Comparison of ENCODE assay signal across 23 mouse cellular contexts in the genomic region with DNA sequence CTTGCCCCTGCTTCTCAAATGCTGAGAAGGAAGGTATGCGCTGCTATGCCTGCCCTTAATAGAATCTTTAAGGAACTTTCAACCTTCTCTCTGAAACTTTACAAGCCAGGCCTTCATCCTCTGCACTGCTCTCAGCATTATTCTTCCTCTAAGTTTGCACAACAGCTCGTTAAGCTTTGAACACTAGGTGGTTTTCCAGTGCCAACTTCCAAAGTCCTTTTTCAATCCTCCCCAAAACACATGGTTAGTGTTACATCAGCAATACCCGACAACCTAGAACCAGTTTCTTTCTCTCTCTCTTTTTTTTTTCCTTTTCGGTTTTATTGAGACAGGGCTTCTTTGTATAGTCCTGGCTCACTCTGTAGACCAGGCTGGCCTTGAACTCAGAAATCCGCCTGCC. TPM values are rescaled to one million over a fixed set of nuclear protein-coding genes. Genes with fewer than 3 reads are reported as not detected.
DNase-seq lines count a peak whose midpoint lies in the region; ATAC-seq and TF ChIP-seq lines count a peak whose summit lies in the region.
"Had no signal": no experiment of that assay in that cellular context is flagged by ENCODE, and none has a peak within 500 bp of the region (broad histone marks: within the 10 kb centered on the region; RNA-seq: fewer than 3 reads in every experiment).

No protein-coding gene starts in this region.

- no peak overlapping the region for H3K9ac ChIP-seq in kidney, embryonic 15.5 days
- H3K9ac ChIP-seq in liver, adult 2 months (ENCODE audit: low read depth, low read length), result peak overlapping the region; percentile 50
- H3K9ac ChIP-seq: embryonic facial prominence, embryonic 15.5 days had no signal

- H3ac ChIP-seq in C2C12 (ENCODE audit: control insufficient read depth, insufficient read length, low read depth), result peak overlapping the region; percentile 3
- H3ac ChIP-seq in myocyte (ENCODE audit: control insufficient read depth, insufficient read length), result no peak overlapping the region

- DNase-seq in kidney, adult 11 months, result peak; percentile 43
- peak; percentile 95 for DNase-seq in liver, adult 2 months (ENCODE audit: extremely low read depth, low read depth, low spot score)
- DNase-seq in liver, result no peak
- no peak for DNase-seq in lung, postnatal 4 days
- DNase-seq: adrenal gland, adult 8-10 months; adrenal gland, postnatal 36 days; cerebellum, adult 2 months; cerebellum, postnatal 10 days; embryo, embryonic 11 days; gastrocnemius, postnatal 36 days; heart, adult 11 months; heart, postnatal 36 days had no signal

- no peak overlapping the region for H3K4me3 ChIP-seq in kidney, embryonic 15.5 days (replicated peaks)
- H3K4me3 ChIP-seq in liver, adult 2 months (ENCODE audit: insufficient read depth, low read depth, low read length), result peak overlapping the region; percentile 30
- H3K4me3 ChIP-seq in C2C12 (ENCODE audit: insufficient read depth, poor library complexity, severe bottlenecking), result no peak overlapping the region
- H3K4me3 ChIP-seq in myocyte, result no peak overlapping the region
- H3K4me3 ChIP-seq: embryonic facial prominence, embryonic 15.5 days; forebrain, embryonic 10.5 days; heart, embryonic 13.5 days; hindbrain, embryonic 12.5 days had no signal

- H3K79me2 ChIP-seq in liver, adult 2 months (ENCODE audit: control insufficient read depth, insufficient read depth, low read length), result peaks cover 30% of the 10 kb centered on the region
- H3K79me2 ChIP-seq in C2C12 (ENCODE audit: control insufficient read depth, insufficient read depth) (peaks cover 99% of the 10 kb centered on the region), myocyte (ENCODE audit: control insufficient read depth, insufficient read depth) (peaks cover 69% of the 10 kb centered on the region)

- H3K4me2 ChIP-seq in kidney, embryonic 15.5 days, result no peak overlapping the region
- peak overlapping the region; percentile 35 for H3K4me2 ChIP-seq in myocyte (ENCODE audit: low read depth)
- H3K4me2 ChIP-seq: embryonic facial prominence, embryonic 15.5 days; heart, embryonic 13.5 days; hindbrain, embryonic 12.5 days had no signal

- no peak for TF ChIP-seq CTCF in liver, adult 2 months (IDR thresholded peaks at IDR 0.05; ENCODE audit: low read depth, low read length)
- no peak for TF ChIP-seq CTCF in C2C12 (IDR thresholded peaks at IDR 0.05; ENCODE audit: control insufficient read depth, insufficient read depth, insufficient read length)

- peaks cover 45% of the 10 kb centered on the region for H3K4me1 ChIP-seq in kidney, embryonic 15.5 days
- peaks cover 29% of the 10 kb centered on the region for H3K4me1 ChIP-seq in liver, adult 2 months (ENCODE audit: control insufficient read depth, insufficient read depth, low read length)

- TF ChIP-seq POLR2A in liver, adult 2 months (IDR thresholded peaks at IDR 0.05; ENCODE audit: extremely low read depth, insufficient read depth, low read length), result no peak
- TF ChIP-seq POLR2A in myocyte (IDR thresholded peaks at IDR 0.05; ENCODE audit: insufficient read length, low read depth), result no peak

- H3K9me3 ChIP-seq in kidney, embryonic 15.5 days (replicated peaks), result no peaks in the 10 kb centered on the region
- H3K9me3 ChIP-seq: embryonic facial prominence, embryonic 15.5 days; forebrain, embryonic 10.5 days; G1E; heart, embryonic 13.5 days; hindbrain, embryonic 12.5 days had no signal

- ATAC-seq in kidney, embryonic 15.5 days (replicated peaks; ENCODE audit: low FRiP score), result no peak
- ATAC-seq: forebrain, embryonic 14.5 days had no signal

- peaks cover 74% of the 10 kb centered on the region for H3K36me3 ChIP-seq in kidney, embryonic 15.5 days
- H3K36me3 ChIP-seq in liver, adult 2 months (ENCODE audit: control insufficient read depth, insufficient read depth, low read length), result peaks cover 22% of the 10 kb centered on the region
- H3K36me3 ChIP-seq in C2C12 (ENCODE audit: control insufficient read depth, insufficient read depth) (peaks cover 76% of the 10 kb centered on the region), myocyte (ENCODE audit: control insufficient read depth, insufficient read depth) (peaks cover 28% of the 10 kb centered on the region)

- H3K79me3 ChIP-seq in C2C12 (ENCODE audit: low read depth), result peaks cover 79% of the 10 kb centered on the region

- H3K27me3 ChIP-seq in kidney, embryonic 15.5 days, result no peaks in the 10 kb centered on the region
- no peaks in the 10 kb centered on the region for H3K27me3 ChIP-seq in liver, adult 2 months (ENCODE audit: control insufficient read depth, insufficient read depth, low read length)
- H3K27me3 ChIP-seq in C2C12 (ENCODE audit: control insufficient read depth, insufficient read depth, insufficient read length) (no peaks in the 10 kb centered on the region), myocyte (ENCODE audit: control insufficient read depth, insufficient read depth, insufficient read length) (no peaks in the 10 kb centered on the region)
- H3K27me3 ChIP-seq: embryonic facial prominence, embryonic 15.5 days; heart, embryonic 13.5 days; hindbrain, embryonic 12.5 days had no signal

- 83% methylated on average over 5 of the region's 5 CpGs for WGBS in kidney, embryonic 15.5 days
- WGBS in liver, adult 2 months, result 22% methylated on average over 5 of the region's 5 CpGs

- H3K27ac ChIP-seq in kidney, embryonic 15.5 days, result no peak overlapping the region
- peak overlapping the region; percentile 90 for H3K27ac ChIP-seq in liver, adult 2 months (replicated peaks; ENCODE audit: insufficient read depth, low read depth, low read length)
- H3K27ac ChIP-seq: embryonic facial prominence, embryonic 15.5 days; forebrain, embryonic 10.5 days; heart, embryonic 13.5 days; hindbrain, embryonic 12.5 days had no signal

TF ChIP-seq in C2C12, 6 proteins besides CTCF, POLR2A, EP300 and RAD21:
- TF ChIP-seq FOSL1 (IDR thresholded peaks at IDR 0.05; ENCODE audit: insufficient read depth, low read length, poor library complexity, severe bottlenecking) (no peak), CEBPB (IDR thresholded peaks at IDR 0.05; ENCODE audit: low read depth) (no peak), USF1 (IDR thresholded peaks at IDR 0.05; ENCODE audit: low read depth) (no peak), MAX (IDR thresholded peaks at IDR 0.05) (no peak), MYOG (IDR thresholded peaks at IDR 0.05; ENCODE audit: control insufficient read depth, extremely low read depth, insufficient read length) (no peak), MYOD1 (IDR thresholded peaks at IDR 0.05; ENCODE audit: control insufficient read depth, insufficient read length, low read depth) (no peak)

TF ChIP-seq in myocyte, 11 proteins besides CTCF, POLR2A, EP300 and RAD21:
- TF ChIP-seq MYOG (IDR thresholded peaks at IDR 0.05; ENCODE audit: control insufficient read depth in 1 of 3, insufficient read depth in 1 of 3, insufficient read length in 2 of 3, low read depth in 2 of 3) (no peak), SRF (IDR thresholded peaks at IDR 0.05; ENCODE audit: control insufficient read depth, insufficient read length, low read depth) (no peak), USF1 (IDR thresholded peaks at IDR 0.05; ENCODE audit: low read depth) (no peak), TCF3 (IDR thresholded peaks at IDR 0.05; ENCODE audit: insufficient read length, low read depth) (no peak), TCF12 (IDR thresholded peaks at IDR 0.05; ENCODE audit: insufficient read depth, poor library complexity, severe bottlenecking) (no peak), REST (IDR thresholded peaks at IDR 0.05; ENCODE audit: insufficient read depth, insufficient read length) (no peak), MAX (IDR thresholded peaks at IDR 0.05; ENCODE audit: low read depth) (no peak), CEBPB (IDR thresholded peaks at IDR 0.05; ENCODE audit: insufficient read depth, poor library complexity, severe bottlenecking) (no peak), MYOD1 (IDR thresholded peaks at IDR 0.05; ENCODE audit: control insufficient read depth in 1 of 3, insufficient read length in 2 of 3, low read depth in 2 of 3) (no peak), E2F4 (IDR thresholded peaks at IDR 0.05; ENCODE audit: insufficient read depth) (no peak)
TF ChIP-seq in myocyte: peak in this region for 0.

RNA-seq across cellular contexts. Expression of gene Rrnad1, which starts 3.5 kb away (rescaled TPM):
- 17.7 and 23.0 TPM in 2 replicates for polyA plus RNA-seq in kidney, embryonic 15.5 days (2015; fragmentation: Nextera tagmentation; extraction: Ambion mirVana)
- total RNA-seq in liver, adult 2 months (2014; rRNA removed), result 5.3 and 6.2 TPM in 2 replicates
- 10.1 and 18.4 TPM in 2 replicates for polyA plus RNA-seq in liver, adult 2 months (2012; rRNA removed)
- polyA plus RNA-seq in C2C12 (2012; fragmentation: generic; extraction: Trizol) (7.1 TPM), myocyte (2012; fragmentation: generic; extraction: Trizol) (7.0 TPM)

RNA-seq across cellular contexts. Expression of gene Isg20l2, which starts 3.9 kb away (rescaled TPM):
- 62.5 and 64.3 TPM in 2 replicates for polyA plus RNA-seq in kidney, embryonic 15.5 days (2015; fragmentation: Nextera tagmentation; extraction: Ambion mirVana)
- 6.8 and 9.3 TPM in 2 replicates for total RNA-seq in liver, adult 2 months (2014; rRNA removed)
- 7.0 and 7.2 TPM in 2 replicates for polyA plus RNA-seq in liver, adult 2 months (2012; rRNA removed)
- polyA plus RNA-seq in C2C12 (2012; fragmentation: generic; extraction: Trizol) (25.0 TPM), myocyte (2012; fragmentation: generic; extraction: Trizol) (19.4 TPM)

RNA-seq across cellular contexts. Expression of gene Crabp2, which starts 14.4 kb away (rescaled TPM):
- 81.1 and 82.3 TPM in 2 replicates for polyA plus RNA-seq in kidney, embryonic 15.5 days (2015; fragmentation: Nextera tagmentation; extraction: Ambion mirVana)
- total RNA-seq in liver, adult 2 months (2014; rRNA removed), result not detected in 2 replicates
- polyA plus RNA-seq in liver, adult 2 months (2012; rRNA removed), result not detected in 2 replicates
- polyA plus RNA-seq in C2C12 (2012; fragmentation: generic; extraction: Trizol) (14.4 TPM), myocyte (2012; fragmentation: generic; extraction: Trizol) (67.6 TPM)
- total RNA-seq: gastrocnemius, adult 8-10 months; heart, postnatal 36 days had no signal
- polyA plus RNA-seq: erythroblast, embryonic 14.5 days; G1E had no signal

RNA-seq across cellular contexts. Expression of gene Mrpl24, which starts 14.7 kb away (rescaled TPM):
- polyA plus RNA-seq in kidney, embryonic 15.5 days (2015; fragmentation: Nextera tagmentation; extraction: Ambion mirVana), result 85.4 TPM in 2 replicates
- total RNA-seq in liver, adult 2 months (2014; rRNA removed), result 84.6 and 96.6 TPM in 2 replicates
- 35.3 and 37.9 TPM in 2 replicates for polyA plus RNA-seq in liver, adult 2 months (2012; rRNA removed)
- polyA plus RNA-seq in C2C12 (2012; fragmentation: generic; extraction: Trizol) (69.7 TPM), myocyte (2012; fragmentation: generic; extraction: Trizol) (114 TPM)

RNA-seq across cellular contexts. Expression of gene Hdgf, which starts 27.9 kb away (rescaled TPM):
- 221 and 234 TPM in 2 replicates for polyA plus RNA-seq in kidney, embryonic 15.5 days (2015; fragmentation: Nextera tagmentation; extraction: Ambion mirVana)
- 58.8 and 64.5 TPM in 2 replicates for total RNA-seq in liver, adult 2 months (2014; rRNA removed)
- 74.7 and 87.3 TPM in 2 replicates for polyA plus RNA-seq in liver, adult 2 months (2012; rRNA removed)
- polyA plus RNA-seq in C2C12 (2012; fragmentation: generic; extraction: Trizol) (279 TPM), myocyte (2012; fragmentation: generic; extraction: Trizol) (200 TPM)

Comparison
In these comparisons a context has a peak if more than half of its experiments do, and no peak if none do; other contexts are left out.
1. DNase-seq: peak in kidney, adult 11 months (single experiment) and liver, adult 2 months (single experiment); none in liver (single experiment) and lung, postnatal 4 days (0 of 2).
2. RNA of gene Crabp2, which starts 14.4 kb away (polyA plus RNA-seq): 81.1 to 82.3 TPM in kidney, embryonic 15.5 days, 67.6 TPM in myocyte (single experiment) and 14.4 TPM in C2C12 (single experiment); not detected in liver, adult 2 months; every median in the first group is over 10 times any median in the second.